Mouse (Mus musculus) cerebellum, adult 2 months (tissue): ENCODE data around the gene Tmub2.

ENCODE experiments used
- CTCF ChIP-seq: fragments of 200-500 bp; IDR thresholded peaks from 2 replicates; pipeline ENCODE4 v1.5.1; 2011; ENCODE audit warnings: low read depth, mild to moderate bottlenecking, control low read depth, low read length, moderate library complexity, borderline replicate concordance; ENCODE audit not compliant: insufficient read depth
- POLR2A ChIP-seq: fragments of 200-500 bp; IDR thresholded peaks from 2 replicates; pipeline ENCODE4 v1.6.1; 2011; ENCODE audit warnings: low read length, control low read depth, borderline replicate concordance; ENCODE audit not compliant: insufficient read depth

DNA sequence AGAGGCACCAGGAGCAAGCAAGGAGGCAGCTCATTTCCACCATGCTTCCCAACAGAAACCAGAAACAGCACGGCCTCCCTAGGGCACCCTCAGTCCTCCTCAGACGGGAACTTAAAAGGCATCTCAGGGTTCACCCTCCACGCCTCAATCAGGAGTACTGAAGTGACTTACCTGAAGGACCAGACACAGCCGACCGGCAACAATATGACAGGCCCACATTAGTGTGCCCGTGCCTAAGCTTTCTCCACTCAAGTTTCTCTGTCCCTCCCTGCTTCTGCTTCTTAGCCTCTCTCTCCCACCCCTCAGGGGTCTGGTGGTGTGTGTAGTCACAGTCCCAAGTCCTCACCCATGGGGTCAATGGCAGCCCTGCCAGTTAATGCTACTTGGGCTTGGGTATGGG is 27.9 kb downstream of the Tmub2 start:
- TF ChIP-seq CTCF (no peak), POLR2A (no peak)
